Mouse (Mus musculus) limb, embryonic 12.5 days (tissue): ENCODE results near the gene Hdgf. TPM values are rescaled to one million over a fixed set of nuclear protein-coding genes. Genes with fewer than 3 reads are reported as not detected.

Source experiments
- ATAC-seq: fragments of 200-750 bp; cut with Nextera tagmentation; 2 replicates; pipeline ENCODE4 v1.8.0; 2017; ENCODE audit warnings: low read depth, moderate TSS enrichment; ENCODE audit not compliant: insufficient number of reproducible peaks, insufficient read depth, low FRiP score, low TSS enrichment
- H3K27ac ChIP-seq: fragments of 300-500 bp; sonication (generic); 2 replicates; pipeline ENCODE4 v1.5.1; 2016; ENCODE audit warnings: mild to moderate bottlenecking, moderate library complexity
- H3K27me3 ChIP-seq: fragments of 300-500 bp; sonication (generic); 2 replicates; pipeline ENCODE4 v1.6.1; 2016; ENCODE audit warnings: mild to moderate bottlenecking, moderate library complexity
- H3K36me3 ChIP-seq: fragments of 300-500 bp; sonication (generic); 2 replicates; pipeline ENCODE4 v1.6.1; 2016; ENCODE audit warnings: mild to moderate bottlenecking, moderate library complexity
- H3K4me1 ChIP-seq: fragments of 300-500 bp; sonication (generic); replicated peaks from 2 replicates; pipeline ENCODE4 v1.6.1; 2016
- H3K4me2 ChIP-seq: fragments of 300-500 bp; sonication (generic); 2 replicates; pipeline ENCODE4 v1.6.1; 2016; ENCODE audit warnings: mild to moderate bottlenecking, moderate library complexity
- H3K4me3 ChIP-seq: fragments of 300-500 bp; sonication (generic); replicated peaks from 2 replicates; pipeline ENCODE4 v1.5.1; 2016; ENCODE audit warnings: mild to moderate bottlenecking
- H3K9ac ChIP-seq: fragments of 300-500 bp; sonication (generic); replicated peaks from 2 replicates; pipeline ENCODE4 v1.6.1; 2016; ENCODE audit warnings: mild to moderate bottlenecking, moderate library complexity
- H3K9me3 ChIP-seq: fragments of 300-500 bp; sonication (generic); 2 replicates; pipeline ENCODE4 v1.6.1; 2016; ENCODE audit warnings: mild to moderate bottlenecking, moderate library complexity
- WGBS: fragments of 180-500 bp; shearing (Covaris S2); methylation state at CpG from one replicate; pipeline ENCODE4 v1.1.7; 2016; 5-methylcytosine and 5-hydroxymethylcytosine counted together
- polyA plus RNA-seq: library from polyadenylated mRNA; unstranded; fragments of >200 nt; fragmentation: Nextera tagmentation; extraction: Ambion mirVana; gene quantifications from 2 replicates; pipeline ENCODE4 v1.2.1, GENCODE M21; 2016

The Hdgf gene
- polyA plus RNA-seq, 1 experiment from 2014 or later, result 294 TPM

DNA sequence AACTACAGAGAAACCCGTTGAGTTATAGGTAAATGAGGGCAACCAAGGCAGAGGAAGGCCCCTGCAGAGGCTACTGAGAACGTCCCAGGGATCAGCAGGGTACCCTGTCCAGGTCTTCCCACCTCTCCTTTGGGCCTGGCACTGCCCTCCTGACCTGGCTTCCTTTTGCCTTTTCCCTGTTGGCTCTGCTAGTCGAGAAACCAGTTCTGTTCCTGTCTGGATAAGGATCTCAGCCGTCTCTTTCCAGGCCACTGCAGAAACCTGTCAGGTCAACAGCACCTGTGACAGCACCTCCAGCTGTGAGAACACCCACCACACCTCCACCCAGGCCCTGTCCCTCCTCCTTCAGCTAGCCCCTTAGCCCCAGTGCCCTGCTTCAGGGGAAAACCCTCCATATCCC lies 52.4 kb downstream of the Hdgf start:
- Histone ChIP-seq H3K4me1 (peaks cover 27% of the 10 kb centered on the region), H3K36me3 (peaks cover 19% of the 10 kb centered on the region), H3K27me3 (0 out of 2 replicates have a peak, but pooled peaks cover 2% of the 10 kb centered on the region), H3K27ac (peak overlapping the region; percentile 47; the same call in 1 of the 2 replicates), H3K4me3 (no peak overlapping the region), H3K9me3 (no peaks in the 10 kb centered on the region), H3K9ac (no peak overlapping the region; the same call in 1 of the 2 replicates), H3K4me2 (no peak overlapping the region)
- ATAC-seq, result no peak
- 10% methylated on average over 4 of the region's 4 CpGs for WGBS

DNA sequence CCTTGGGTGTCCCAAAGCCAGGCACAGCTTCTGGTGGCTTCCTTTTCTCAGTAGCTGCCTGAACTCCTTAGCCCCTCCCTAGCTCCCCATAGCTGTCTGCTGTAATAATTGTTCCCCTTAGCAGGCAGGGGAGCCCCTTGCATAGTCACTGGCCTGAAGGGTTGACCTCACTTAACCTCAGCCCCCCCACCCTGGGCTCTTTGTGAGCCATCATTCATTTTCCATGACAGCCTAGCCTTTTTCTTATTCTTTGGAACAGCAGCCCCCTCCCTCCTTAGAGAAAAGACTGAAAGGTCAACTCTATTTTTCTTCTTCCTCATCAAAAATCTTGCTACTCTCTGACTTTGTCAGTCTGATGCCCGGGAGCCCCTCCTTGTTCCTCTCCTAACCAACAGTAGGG lies 52.8 kb downstream of the Hdgf start:
- Histone ChIP-seq H3K36me3 (peaks cover 14% of the 10 kb centered on the region), H3K4me3 (no peak overlapping the region), H3K27ac (peak overlapping the region; percentile 98), H3K4me1 (peaks cover 27% of the 10 kb centered on the region), H3K9ac (no peak overlapping the region; the same call in 1 of the 2 replicates), H3K4me2 (no peak overlapping the region), H3K27me3 (0 out of 2 replicates have a peak, but pooled peaks cover 2% of the 10 kb centered on the region), H3K9me3 (no peaks in the 10 kb centered on the region)
- 41% methylated on average over 1 of the region's 1 CpGs for whole genome bisulfite sequencing
- ATAC-seq, result no peak

DNA sequence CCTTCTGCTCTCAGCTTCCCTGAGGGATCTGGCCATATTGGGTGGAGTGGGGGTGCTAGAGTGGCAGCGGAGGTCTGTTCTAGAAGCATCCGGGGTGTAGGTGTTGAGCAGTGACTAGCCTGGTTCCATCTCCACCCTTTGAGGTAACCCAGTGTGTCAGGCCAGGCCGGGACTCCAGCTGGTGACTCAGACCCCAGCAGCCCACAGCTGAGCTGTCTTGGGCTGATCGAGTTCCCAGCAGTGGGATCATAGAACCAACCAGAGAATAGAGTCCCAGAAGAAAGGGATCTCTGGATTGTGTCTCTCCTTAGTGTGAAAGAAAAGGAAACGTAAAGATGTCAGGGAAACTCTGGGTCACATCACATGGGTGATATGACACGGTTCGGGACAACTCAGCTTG lies 53.2 kb downstream of the Hdgf start:
- Histone ChIP-seq H3K4me3 (no peak overlapping the region), H3K4me1 (peaks cover 27% of the 10 kb centered on the region), H3K4me2 (no peak overlapping the region), H3K9ac (no peak overlapping the region), H3K27ac (peak overlapping the region; percentile 98), H3K27me3 (0 out of 2 replicates have a peak, but pooled peaks cover 2% of the 10 kb centered on the region), H3K9me3 (no peaks in the 10 kb centered on the region), H3K36me3 (peaks cover 10% of the 10 kb centered on the region)
- no peak for ATAC-seq
- WGBS, result 59% methylated on average over 7 of the region's 7 CpGs

DNA sequence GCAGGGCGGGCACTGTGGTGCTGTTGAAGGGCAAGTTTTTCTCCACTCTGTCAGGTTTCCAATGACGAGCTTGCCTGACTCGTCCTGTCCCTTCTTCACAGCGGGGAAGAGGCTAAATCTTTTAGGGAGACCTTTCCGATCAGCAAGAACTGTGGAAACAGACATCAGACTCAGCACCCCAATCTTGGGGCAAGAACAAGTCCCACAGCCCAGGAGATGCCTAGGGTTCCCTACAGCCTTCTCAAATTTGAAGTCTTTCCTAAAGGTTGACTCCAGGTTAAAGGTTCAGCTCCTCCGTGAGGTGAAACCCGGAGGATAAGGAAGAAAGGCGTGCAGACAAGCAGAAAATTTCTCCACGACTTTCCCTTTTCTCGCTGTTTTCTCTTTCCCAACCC lies 54.1 kb downstream of the Hdgf start:
- H3K36me3 ChIP-seq, result 0 out of 2 replicates have a peak, but pooled peaks cover 2% of the 10 kb centered on the region
- 9% methylated on average over 10 of the region's 10 CpGs for WGBS
- no peak for ATAC-seq
- H3K27ac ChIP-seq, result peak overlapping the region; percentile 98
- 0 out of 2 replicates have a peak, but pooled peaks cover 2% of the 10 kb centered on the region for H3K27me3 ChIP-seq
- peaks cover 27% of the 10 kb centered on the region for H3K4me1 ChIP-seq
- H3K4me3 ChIP-seq, result peak overlapping the region; percentile 38
- peak overlapping the region; percentile 59 for H3K9ac ChIP-seq
- no peaks in the 10 kb centered on the region for H3K9me3 ChIP-seq
- peak overlapping the region; percentile 57 for H3K4me2 ChIP-seq

DNA sequence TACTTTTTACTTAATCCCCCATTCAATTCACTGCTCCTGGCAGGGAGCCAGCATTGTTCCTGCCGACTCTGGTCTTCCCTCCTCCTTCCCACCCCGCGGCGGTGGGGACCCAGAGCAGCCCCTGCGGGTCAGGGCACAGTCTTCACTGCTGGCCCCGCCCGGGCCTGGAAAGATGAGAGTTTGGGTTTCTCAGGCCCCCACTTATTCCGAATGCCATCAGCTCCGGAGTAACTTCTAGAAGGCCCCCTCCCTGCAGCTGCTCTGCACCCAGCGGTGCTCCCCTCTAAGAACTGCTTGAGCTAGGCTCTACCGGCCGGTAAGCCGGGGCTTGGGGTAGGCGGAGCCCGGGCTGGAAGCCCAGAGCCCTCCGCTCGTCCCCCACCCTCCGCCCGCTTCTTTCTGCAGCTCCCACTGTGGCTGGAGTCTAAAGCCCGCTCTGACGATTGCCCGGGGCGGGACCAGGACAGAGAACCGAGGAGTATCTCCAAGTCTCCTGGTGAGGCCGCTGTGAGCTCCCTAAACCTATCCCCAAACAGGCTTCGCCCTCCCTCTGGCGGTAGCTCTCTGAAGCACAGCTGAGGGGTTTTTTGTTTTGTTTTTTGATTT lies 54.6 kb downstream of the Hdgf start:
- Histone ChIP-seq H3K36me3 (no peaks in the 10 kb centered on the region), H3K9me3 (no peaks in the 10 kb centered on the region), H3K27ac (peak overlapping the region; percentile 98), H3K27me3 (0 out of 2 replicates have a peak, but pooled peaks cover 2% of the 10 kb centered on the region), H3K9ac (peak overlapping the region; percentile 59), H3K4me3 (peak overlapping the region; percentile 38), H3K4me1 (peaks cover 27% of the 10 kb centered on the region), H3K4me2 (peak overlapping the region; percentile 57)
- peak; percentile 97 for ATAC-seq
- under 1% methylated on average over 27 of the region's 27 CpGs for WGBS

Other genes starting within 250 kb of the Hdgf start
- gene Lrrc71, start 157.7 kb upstream of the Hdgf start, polyA plus RNA-seq, result 0.33 and 0.39 TPM in 2 replicates
- 1.5 and 5.1 TPM in 2 replicates for gene Ntrk1, start 111.2 kb upstream of the Hdgf start, polyA plus RNA-seq
- 0.40 and 0.44 TPM in 2 replicates for gene Insrr, start 109.4 kb upstream of the Hdgf start, polyA plus RNA-seq
- gene Pear1, start 82.0 kb upstream of the Hdgf start, polyA plus RNA-seq, result 12.0 and 14.2 TPM in 2 replicates
- gene Sh2d2a, start 59.6 kb upstream of the Hdgf start, polyA plus RNA-seq, result not detected in 2 replicates
- gene Prcc, start 20.7 kb upstream of the Hdgf start, polyA plus RNA-seq, result 15.8 and 16.2 TPM in 2 replicates
- gene Mrpl24, start 13.2 kb downstream of the Hdgf start, polyA plus RNA-seq, result 80.4 and 85.9 TPM in 2 replicates
- gene Isg20l2, start 24.0 kb downstream of the Hdgf start, polyA plus RNA-seq, result 83.2 and 86.4 TPM in 2 replicates
- 22.4 and 26.5 TPM in 2 replicates for gene Rrnad1, start 24.4 kb downstream of the Hdgf start, polyA plus RNA-seq
- 614 and 667 TPM in 2 replicates for gene Crabp2, start 42.3 kb downstream of the Hdgf start, polyA plus RNA-seq
- 29.4 and 32.5 TPM in 2 replicates for gene Nes, start 64.8 kb downstream of the Hdgf start, polyA plus RNA-seq
- gene Bcan, start 93.9 kb downstream of the Hdgf start, polyA plus RNA-seq, result 0.13 and 0.65 TPM in 2 replicates
- gene Hapln2, start 121.3 kb downstream of the Hdgf start, polyA plus RNA-seq, result 0.10 and 0.12 TPM in 2 replicates
- gene Gpatch4, start 136.8 kb downstream of the Hdgf start, polyA plus RNA-seq, result 30.8 and 31.1 TPM in 2 replicates
- gene Naxe, start 152.2 kb downstream of the Hdgf start, polyA plus RNA-seq, result 179 and 185 TPM in 2 replicates
- gene Ttc24, start 172.0 kb downstream of the Hdgf start, polyA plus RNA-seq, result not detected in 2 replicates
- gene Iqgap3, start 175.7 kb downstream of the Hdgf start, polyA plus RNA-seq, result 24.3 and 25.6 TPM in 2 replicates
- 12.1 and 14.3 TPM in 2 replicates for gene Mef2d, start 236.1 kb downstream of the Hdgf start, polyA plus RNA-seq